Mouse (Mus musculus) bone marrow, adult 2 months (tissue): ENCODE data around the gene Zfp944. TPM values are rescaled to one million over a fixed set of nuclear protein-coding genes. Genes with fewer than 3 reads are reported as not detected.
A peak's percentile ranks its signal among the peaks of the same experiment; 100 is the strongest.
"Not testable (repeated sequence)": the region's sequence is repeated elsewhere in the genome, so short reads cannot be mapped to it uniquely, and the experiment has no call there.

ENCODE experiments used
- H3K27ac ChIP-seq: fragments of 200-500 bp; 2 replicates; pipeline ENCODE4 v1.5.1; 2012; ENCODE audit warnings: low read depth, mild to moderate bottlenecking, control low read depth, inconsistent platforms, low read length; ENCODE audit not compliant: control insufficient read depth, poor library complexity, insufficient read depth
- H3K4me1 ChIP-seq: fragments of 200-500 bp; 2 replicates; pipeline ENCODE4 v1.6.1; 2011; ENCODE audit warnings: low read length; ENCODE audit not compliant: control insufficient read depth, insufficient read depth
- H3K4me3 ChIP-seq: fragments of 200-500 bp; replicated peaks from 2 replicates; pipeline ENCODE3; 2011; ENCODE audit warnings: mild to moderate bottlenecking, low read depth, low read length, control low read depth; ENCODE audit not compliant: control insufficient read depth
- CTCF ChIP-seq: fragments of 200-500 bp; IDR thresholded peaks from 2 replicates; pipeline ENCODE4 v1.5.1; 2011; ENCODE audit warnings: low read length, control low read depth; ENCODE audit not compliant: control insufficient read depth, insufficient read depth
- POLR2A ChIP-seq: fragments of 200-500 bp; IDR thresholded peaks from 2 replicates; pipeline ENCODE4 v1.6.1; 2011; ENCODE audit warnings: low read depth, mild to moderate bottlenecking, control low read depth, low read length, borderline replicate concordance; ENCODE audit not compliant: control insufficient read depth
- WGBS: fragments of 180-500 bp; shearing (Covaris S2); methylation state at CpG from one replicate; pipeline ENCODE4 v1.1.7; 2018; 5-methylcytosine and 5-hydroxymethylcytosine counted together
- polyA plus RNA-seq: library from polyadenylated mRNA; stranded (reverse); fragments of >200 nt; gene quantifications from 2 replicates; pipeline ENCODE4 v1.2.4, GENCODE M21; 2011; ENCODE audit warnings: low replicate concordance; ENCODE audit not compliant: missing spikeins, insufficient read depth, insufficient read length

The Zfp944 gene
- polyA plus RNA-seq = 3.9 and 12.1 TPM in 2 replicates

DNA sequence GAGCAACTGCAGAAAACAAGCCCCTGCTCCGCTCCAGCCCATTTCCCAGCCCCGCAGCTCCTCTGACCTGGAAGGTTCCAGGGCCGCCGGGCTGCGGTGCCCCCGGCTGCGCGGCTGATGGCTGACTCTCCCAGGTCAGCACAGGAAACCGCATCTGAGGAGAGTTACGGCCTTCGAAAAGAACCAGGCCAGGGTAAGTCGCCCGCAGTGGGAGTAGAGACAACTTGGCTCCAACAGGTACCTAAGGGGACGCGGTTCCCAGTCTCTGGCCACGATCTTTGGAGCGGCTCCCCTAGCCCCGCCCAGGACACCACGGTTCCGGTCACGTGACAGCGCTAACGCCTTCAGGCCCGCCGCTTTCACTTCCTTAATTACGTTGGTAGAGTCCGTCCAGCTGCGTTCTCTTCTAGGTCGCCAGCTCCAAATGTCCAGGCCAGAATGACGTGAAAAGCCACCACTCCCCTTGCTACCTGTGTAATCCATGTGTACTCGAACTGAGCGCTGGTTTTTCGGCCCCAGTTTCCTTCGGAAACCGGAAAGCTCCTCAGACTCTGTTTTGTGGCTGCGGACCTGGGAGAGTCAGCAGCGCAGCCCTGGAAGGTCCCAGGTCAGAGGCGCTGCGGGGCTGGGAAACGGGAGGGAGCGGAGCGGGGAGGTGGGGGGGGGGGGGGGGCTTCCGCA lies at the start of gene Zfp944, which contains the start of gene Zfp758:
Gene Zfp944, minus strand, starts transcription at position 300 of the 681 bp plus-strand sequence.
Gene Zfp758, plus strand, starts transcription at position 353 of the 681 bp plus-strand sequence.
- H3K4me1 ChIP-seq = not testable (repeated sequence)
- Histone ChIP-seq H3K4me3 (peak within 1 kb of the TSS; percentile 72), H3K27ac (peak within 1 kb of the TSS; percentile 85)
- WGBS = under 1% methylated on average over 29 of the region's 43 CpGs

- Histone ChIP-seq H3K4me3 (no peak overlapping the region), H3K4me1 (no peaks in the 10 kb centered on the region), H3K27ac (no peak overlapping the region)
- TF ChIP-seq CTCF = 0 out of 2 replicates have a peak, but pooled peaks have one; percentile 21
- no peak for TF ChIP-seq POLR2A
- 50% methylated on average over 2 of the region's 2 CpGs for WGBS
Measured at GRCm38 (mm10) chr17:22410756-22411155, 49.6 kb upstream of the Zfp944 start.

GRCm38 (mm10) chr17:22363895-22364294 lies 2.7 kb upstream of the Zfp944 start:
- H3K4me3 ChIP-seq = no peak overlapping the region
- TF ChIP-seq POLR2A (no peak), CTCF (no peak)
- peaks cover 2% of the 10 kb centered on the region for H3K4me1 ChIP-seq
- 89% methylated on average over 3 of the region's 3 CpGs for WGBS
- H3K27ac ChIP-seq = no peak overlapping the region

GRCm38 (mm10) chr17:22360572-22360971 lies 628 bp downstream of the Zfp944 start:
- WGBS = 18% methylated on average over 5 of the region's 5 CpGs
- Histone ChIP-seq H3K4me3 (no peak overlapping the region), H3K4me1 (peaks cover 2% of the 10 kb centered on the region), H3K27ac (no peak overlapping the region)
- no peak for TF ChIP-seq POLR2A
- no peak for TF ChIP-seq CTCF

- TF ChIP-seq CTCF = no peak
- no peak for TF ChIP-seq POLR2A
- Histone ChIP-seq H3K4me3 (no peak overlapping the region), H3K27ac (no peak overlapping the region), H3K4me1 (no peaks in the 10 kb centered on the region)
Measured at GRCm38 (mm10) chr17:22352794-22353193, 8.4 kb downstream of the Zfp944 start.

DNA sequence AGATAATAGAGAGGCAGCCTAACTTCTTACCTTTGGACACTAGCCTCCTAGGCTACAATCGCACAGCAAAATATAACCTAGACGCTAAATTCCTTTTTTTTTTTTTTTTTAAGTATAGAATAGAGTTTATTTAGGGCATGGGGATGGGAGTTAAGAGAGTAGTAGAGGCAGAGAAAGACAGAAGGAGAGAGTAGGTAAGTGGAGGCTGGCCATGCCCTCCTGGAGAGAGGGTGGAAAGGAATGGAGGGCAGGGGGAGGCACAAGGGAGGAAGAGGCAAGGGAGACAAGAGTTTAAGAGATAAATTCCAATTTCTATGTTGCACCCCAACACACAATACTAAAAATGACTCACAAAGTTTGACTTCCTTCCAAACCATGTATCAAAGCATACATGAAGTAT lies 46.0 kb downstream of the Zfp944 start:
- H3K4me3 ChIP-seq, H3K4me1 ChIP-seq, H3K27ac ChIP-seq: not testable (repeated sequence)
- 3% methylated on average over 2 of the region's 2 CpGs for WGBS

- H3K27ac ChIP-seq = peak within 1 kb of the TSS; percentile 70; the same call in 1 of the 2 replicates
- H3K4me3 ChIP-seq = peak within 1 kb of the TSS; percentile 67
- WGBS = under 1% methylated on average over 20 of the region's 20 CpGs
- H3K4me1 ChIP-seq = not testable (repeated sequence)
- TF ChIP-seq POLR2A = peak; percentile 72
Measured at GRCm38 (mm10) chr17:22314730-22315226, 46.4 kb downstream of the Zfp944 start, which contains the start of gene CT030661.1. Gene CT030661.1, minus strand, starts transcription at chr17:22314837.

GRCm38 (mm10) chr17:22314219-22314618 lies 47.0 kb downstream of the Zfp944 start:
- H3K27ac ChIP-seq = not testable (repeated sequence)

More at GRCm38 (mm10) chr17:22314219-22314618, 47.0 kb downstream of the Zfp944 start:
- not testable (repeated sequence) for H3K4me1 ChIP-seq
- WGBS = 5% methylated on average over 3 of the region's 3 CpGs
- peak overlapping the region; percentile 55 for H3K4me3 ChIP-seq

Other genes with a start within 250 kb of the Zfp944 start
- gene Zfp947, start 195.2 kb downstream of the Zfp944 start, polyA plus RNA-seq = not detected in 2 replicates
- 1.1 and 1.3 TPM in 2 replicates for gene Zfp994, start 135.8 kb downstream of the Zfp944 start, polyA plus RNA-seq
- 3.5 and 9.0 TPM in 2 replicates for gene CT030661.1, start 46.6 kb downstream of the Zfp944 start, polyA plus RNA-seq
- gene Zfp758, start 53 bp upstream of the Zfp944 start, polyA plus RNA-seq = 2.1 and 3.1 TPM in 2 replicates
- 0.47 and 0.92 TPM in 2 replicates for gene Zfp946, start 62.8 kb upstream of the Zfp944 start, polyA plus RNA-seq
- not detected in 2 replicates for gene Vmn2r111, start 212.1 kb upstream of the Zfp944 start, polyA plus RNA-seq
- not detected in 2 replicates for gene Vmn2r112, start 239.6 kb upstream of the Zfp944 start, polyA plus RNA-seq